ENCODE assay signal across 9 mouse cellular contexts in the genomic region with DNA sequence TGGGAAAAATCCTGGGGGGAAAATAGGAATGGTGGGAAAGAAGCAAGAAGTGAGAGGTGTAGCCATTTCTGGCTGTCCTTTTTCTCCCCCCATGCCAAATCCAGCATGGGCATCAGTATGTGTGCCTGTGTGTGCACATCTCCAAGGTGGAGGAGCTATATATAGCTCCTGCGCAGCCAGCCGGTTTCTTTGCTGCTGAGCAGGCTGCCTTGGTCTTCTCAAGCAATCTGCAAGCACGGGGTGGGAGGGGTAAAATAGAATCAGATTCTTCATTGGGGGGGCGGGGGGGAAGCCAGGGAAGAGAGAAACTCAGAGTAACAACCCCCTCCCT. TPM values are rescaled to one million over a fixed set of nuclear protein-coding genes. Genes with fewer than 3 reads are reported as not detected.
DNase-seq lines count a peak whose midpoint lies in the region; ATAC-seq lines count a peak whose summit lies in the region.
"Had no signal": no experiment of that assay in that cellular context is flagged by ENCODE, and none has a peak within 500 bp of the region (broad histone marks: within the 10 kb centered on the region; RNA-seq: fewer than 3 reads in every experiment).

No protein-coding gene starts in this region.

- peak; percentile 78 for ATAC-seq in cerebellum, adult (ENCODE audit: insufficient number of reproducible peaks, low FRiP score, low TSS enrichment)
- no peak for ATAC-seq in limb, embryonic 11.5 days (ENCODE audit: insufficient number of reproducible peaks, low FRiP score, low TSS enrichment, low read depth)

- H3K27ac ChIP-seq in limb, embryonic 11.5 days (replicated peaks; ENCODE audit: low read depth, low read length): no peak overlapping the region

- no peak overlapping the region for H3K9ac ChIP-seq in limb, embryonic 11.5 days (ENCODE audit: low read length)

- 0 out of 2 replicates have a peak, but pooled peaks cover 3% of the 10 kb centered on the region for H3K27me3 ChIP-seq in limb, embryonic 11.5 days (ENCODE audit: control insufficient read depth, insufficient read depth, low read length)

- WGBS in limb, embryonic 11.5 days: 13% methylated on average over 4 of the region's 4 CpGs

- H3K4me1 ChIP-seq in limb, embryonic 11.5 days (ENCODE audit: control insufficient read depth, insufficient read depth, low read length): no peaks in the 10 kb centered on the region

- peak overlapping the region; percentile 86 for H3K4me2 ChIP-seq in limb, embryonic 11.5 days (ENCODE audit: low read depth, severe bottlenecking)

- H3K36me3 ChIP-seq in limb, embryonic 11.5 days (ENCODE audit: control insufficient read depth, insufficient read depth, low read length): no peaks in the 10 kb centered on the region

- DNase-seq in cerebellum, postnatal 25 days: no peak
- DNase-seq in retina, embryonic 14.5 days (ENCODE audit: low spot score): peak; percentile 32
- no peak for DNase-seq in retina, postnatal 1 day
- DNase-seq in limb, embryonic 11.5 days (ENCODE audit: low spot score): no peak
- peak; percentile 78 for DNase-seq in telencephalon, adult 2 months (ENCODE audit: low read depth, low spot score)
- DNase-seq in spleen, postnatal 10 days (ENCODE audit: low spot score in 2 of 2): no peak
- DNase-seq in adrenal gland, adult 2 months: no peak

- H3K4me3 ChIP-seq in limb, embryonic 11.5 days (ENCODE audit: low read depth, low read length): peak overlapping the region; percentile 42; the same call in 1 of the 2 replicates
- H3K4me3 ChIP-seq: erythroblast, embryonic 14.5 days had no signal

- no peaks in the 10 kb centered on the region for H3K9me3 ChIP-seq in limb, embryonic 11.5 days (ENCODE audit: control insufficient read depth, low read length)

RNA-seq across cellular contexts. Expression of gene Cntn1, which starts 1.1 kb away (rescaled TPM):
- polyA plus RNA-seq in limb, embryonic 11.5 days (2014; fragmentation: Nextera tagmentation; extraction: Ambion mirVana): 0.38 and 0.64 TPM in 2 replicates
- 1 to 10 TPM; 2.7 to 4.1 TPM for total RNA-seq in adrenal gland, adult 2 months (2021)
- polyA plus RNA-seq in adrenal gland, adult 2 months (2012; rRNA removed): 0.21 and 0.42 TPM in 2 replicates
- polyA plus RNA-seq: erythroblast, embryonic 14.5 days had no signal

Comparison
In these comparisons a context has a peak if more than half of its experiments do, and no peak if none do; other contexts are left out.
1. DNase-seq: peak in retina, embryonic 14.5 days (single experiment) and telencephalon, adult 2 months (single experiment); none in cerebellum, postnatal 25 days (0 of 2), retina, postnatal 1 day (single experiment), limb, embryonic 11.5 days (single experiment), spleen, postnatal 10 days (0 of 2) and adrenal gland, adult 2 months (single experiment).